Mouse (Mus musculus) testis, postnatal 14 days (tissue): Measurements from ENCODE around the gene Nelfcd.

Experiments
- DNase-seq: peaks from one replicate; pipeline ENCODE4 v3.0.0; 2021; ENCODE audit warnings: low spot score

Nelfcd gene

DNA sequence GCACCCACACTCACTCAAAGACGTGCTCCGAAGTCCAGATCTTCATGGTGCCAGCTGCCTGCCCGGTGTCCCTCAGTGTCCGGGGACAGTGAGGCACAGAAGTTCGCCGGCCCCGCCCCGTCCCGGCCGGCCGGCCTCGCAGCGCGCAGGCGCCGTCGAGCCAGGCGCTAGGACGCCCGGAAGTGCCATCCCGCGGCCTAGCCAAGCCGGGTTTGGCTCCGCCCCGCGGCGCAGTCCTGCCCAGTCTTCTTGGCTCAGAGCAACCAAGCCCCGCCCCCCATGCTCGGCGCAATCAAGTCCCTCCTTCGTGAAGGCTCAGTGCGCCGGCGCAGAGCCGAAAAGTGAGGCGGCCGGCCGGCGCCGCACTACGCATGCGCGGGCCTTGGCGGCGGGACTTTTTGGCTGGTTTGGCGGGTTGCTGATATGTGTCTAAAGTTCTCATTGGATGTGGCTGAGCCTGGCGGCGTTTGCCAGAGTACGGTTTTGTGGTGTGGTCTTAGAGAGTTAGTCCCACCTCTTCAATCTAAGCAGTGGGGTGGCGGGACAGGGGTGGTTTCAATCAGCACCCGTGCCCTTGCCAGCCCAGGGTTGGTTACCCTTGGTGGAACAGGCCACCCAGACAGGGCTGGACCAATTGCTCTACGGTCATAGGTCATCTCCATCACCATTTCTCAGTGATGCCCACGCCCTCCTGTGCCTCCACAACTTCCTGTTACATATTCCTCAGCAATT lies 57.4 kb downstream of the Nelfcd start, which contains the start of gene Prelid3b:
Gene Prelid3b (minus strand): TSS at position 264 of the 732 bp plus-strand sequence.
- peak; percentile 99 for DNase-seq

DNA sequence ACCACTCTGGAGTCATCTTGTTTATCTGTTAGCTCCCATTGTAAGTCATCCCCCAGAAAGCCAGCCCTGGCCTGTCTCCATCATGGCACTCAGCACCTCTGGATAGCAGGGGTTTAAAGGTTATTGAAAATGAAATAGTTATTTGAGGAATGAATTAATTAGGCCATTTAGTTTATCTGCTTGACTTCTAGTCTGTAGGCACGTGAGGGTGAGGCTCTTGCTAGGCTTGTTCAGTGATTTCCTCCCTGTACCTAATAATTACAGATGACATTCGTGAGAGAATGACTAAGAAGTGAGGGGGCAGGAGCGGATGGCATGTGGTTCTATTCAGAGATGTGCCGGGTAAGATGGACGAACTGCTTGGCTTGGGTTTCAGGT lies 57.9 kb downstream of the Nelfcd start:
- DNase-seq, result no peak
